Mouse (Mus musculus) kidney, embryonic 15.5 days (tissue): ENCODE measurements at regions not wholly inside any gene's neighbourhood (a gene's known extent, or its start where the extent isn't known, plus 50 kb on each side); places are given as distances from the start of the nearest gene placed in this dataset.

Experiments
- ATAC-seq: fragments of 200-750 bp; cut with Nextera tagmentation; replicated peaks from 2 replicates; pipeline ENCODE4 v1.8.0; 2017; ENCODE audit warnings: moderate TSS enrichment; ENCODE audit not compliant: low FRiP score
- H3K27ac ChIP-seq: fragments of 300-500 bp; sonication (generic); 2 replicates; pipeline ENCODE4 v1.5.1; 2015; ENCODE audit warnings: mild to moderate bottlenecking, inconsistent platforms
- H3K27me3 ChIP-seq: fragments of 300-500 bp; sonication (generic); 2 replicates; pipeline ENCODE4 v1.6.1; 2015; ENCODE audit warnings: inconsistent platforms
- H3K36me3 ChIP-seq: fragments of 300-500 bp; sonication (generic); 2 replicates; pipeline ENCODE4 v1.6.1; 2015; ENCODE audit warnings: inconsistent platforms
- H3K4me1 ChIP-seq: fragments of 300-500 bp; sonication (generic); 2 replicates; pipeline ENCODE4 v1.6.1; 2015; ENCODE audit warnings: inconsistent platforms
- H3K4me2 ChIP-seq: fragments of 300-500 bp; sonication (generic); 2 replicates; pipeline ENCODE4 v1.6.1; 2015; ENCODE audit warnings: moderate library complexity, mild to moderate bottlenecking, inconsistent platforms
- H3K4me3 ChIP-seq: fragments of 300-500 bp; sonication (generic); replicated peaks from 2 replicates; pipeline ENCODE4 v1.5.1; 2015; ENCODE audit warnings: mild to moderate bottlenecking, inconsistent platforms
- H3K9ac ChIP-seq: fragments of 300-500 bp; sonication (generic); 2 replicates; pipeline ENCODE4 v1.6.1; 2015; ENCODE audit warnings: mild to moderate bottlenecking, inconsistent platforms
- H3K9me3 ChIP-seq: fragments of 300-500 bp; sonication (generic); replicated peaks from 2 replicates; pipeline ENCODE4 v1.6.1; 2016; ENCODE audit warnings: inconsistent platforms
- WGBS: fragments of 180-500 bp; shearing (Covaris S2); methylation state at CpG from one replicate; pipeline ENCODE4 v1.1.7; 2015; ENCODE audit warnings: mixed read lengths; 5-methylcytosine and 5-hydroxymethylcytosine counted together

DNA sequence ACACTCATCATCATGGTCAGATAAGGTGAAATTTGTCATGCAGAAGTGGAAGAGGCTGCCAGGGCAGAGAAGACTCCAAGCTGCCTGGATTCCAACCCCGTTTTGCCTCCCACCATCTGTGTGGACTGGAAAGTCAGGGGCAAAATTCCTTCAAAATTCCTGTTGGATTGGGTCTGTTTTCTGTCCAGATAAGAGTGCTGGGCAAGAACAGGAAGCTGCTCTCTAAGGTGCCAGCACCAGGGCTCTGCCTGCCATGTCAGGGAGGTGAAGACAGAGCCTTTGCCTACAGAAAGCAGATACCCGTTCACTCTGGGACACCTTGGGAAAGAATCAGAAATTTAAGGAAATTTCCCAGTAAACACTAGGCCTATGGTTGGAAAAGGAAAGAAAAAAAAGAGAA, 112.5 kb upstream of the Sash1 start:
- 0 out of 2 replicates have a peak, but pooled peaks cover 4% of the 10 kb centered on the region for H3K4me1 ChIP-seq
- peak overlapping the region; percentile 7; the same call in 1 of the 2 replicates for H3K27ac ChIP-seq
- 56% methylated on average over 2 of the region's 2 CpGs for WGBS

DNA sequence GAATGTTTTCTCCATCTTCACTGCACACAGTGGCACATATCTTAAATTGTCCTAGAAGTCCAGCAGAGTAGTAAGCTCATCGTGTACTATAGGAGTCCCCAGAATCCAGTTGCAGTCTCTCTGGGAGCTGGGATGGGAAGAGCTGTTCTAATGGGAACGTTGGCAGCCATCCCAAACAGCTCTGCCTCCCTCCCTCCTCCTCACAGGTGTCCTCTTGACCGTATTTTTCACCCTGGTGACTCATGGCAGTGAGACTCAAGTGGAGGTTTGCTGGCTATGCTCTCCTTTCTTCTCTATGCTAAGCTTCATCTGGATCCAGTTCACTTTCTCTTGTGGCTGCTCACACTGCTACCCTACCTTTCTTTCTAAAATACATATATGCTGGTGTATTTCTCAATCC, 109.2 kb upstream of the Sash1 start:
- WGBS: 45% methylated on average over 3 of the region's 3 CpGs
- Histone ChIP-seq H3K4me3 (no peak overlapping the region), H3K9ac (no peak overlapping the region), H3K9me3 (no peaks in the 10 kb centered on the region), H3K36me3 (no peaks in the 10 kb centered on the region), H3K4me1 (0 out of 2 replicates have a peak, but pooled peaks cover 4% of the 10 kb centered on the region), H3K4me2 (no peak overlapping the region), H3K27me3 (no peaks in the 10 kb centered on the region), H3K27ac (no peak overlapping the region)
- no peak for ATAC-seq

More for the DNA sequence above, 112.5 kb upstream of the Sash1 start:
- Histone ChIP-seq H3K4me3 (no peak overlapping the region), H3K36me3 (no peaks in the 10 kb centered on the region), H3K27me3 (no peaks in the 10 kb centered on the region), H3K9me3 (no peaks in the 10 kb centered on the region), H3K9ac (no peak overlapping the region), H3K4me2 (no peak overlapping the region)
- no peak for ATAC-seq

DNA sequence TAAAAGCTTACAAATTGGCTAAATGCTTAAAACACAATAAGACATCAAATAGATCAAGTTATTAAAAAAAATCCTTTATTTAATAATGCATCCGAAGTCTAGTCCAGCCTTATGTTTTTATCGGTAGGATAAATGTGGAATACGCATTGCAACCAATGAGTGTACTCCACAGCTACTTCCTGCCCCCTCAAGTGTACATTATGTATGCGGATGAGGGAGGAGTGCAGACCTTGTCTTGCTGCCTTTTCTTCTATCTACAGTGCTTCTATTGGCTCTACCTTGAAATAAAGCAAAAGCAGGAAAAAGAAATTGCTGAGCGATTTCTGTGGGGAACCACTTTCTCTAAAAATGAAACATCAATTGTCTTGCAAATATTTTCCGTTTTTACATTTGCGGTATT, 100.5 kb upstream of the Sash1 start:
- Histone ChIP-seq H3K4me1 (no peaks in the 10 kb centered on the region), H3K9me3 (no peaks in the 10 kb centered on the region), H3K27me3 (no peaks in the 10 kb centered on the region), H3K27ac (no peak overlapping the region), H3K4me3 (no peak overlapping the region), H3K36me3 (no peaks in the 10 kb centered on the region), H3K4me2 (no peak overlapping the region), H3K9ac (no peak overlapping the region)
- ATAC-seq: no peak
- 89% methylated on average over 7 of the region's 7 CpGs for WGBS

DNA sequence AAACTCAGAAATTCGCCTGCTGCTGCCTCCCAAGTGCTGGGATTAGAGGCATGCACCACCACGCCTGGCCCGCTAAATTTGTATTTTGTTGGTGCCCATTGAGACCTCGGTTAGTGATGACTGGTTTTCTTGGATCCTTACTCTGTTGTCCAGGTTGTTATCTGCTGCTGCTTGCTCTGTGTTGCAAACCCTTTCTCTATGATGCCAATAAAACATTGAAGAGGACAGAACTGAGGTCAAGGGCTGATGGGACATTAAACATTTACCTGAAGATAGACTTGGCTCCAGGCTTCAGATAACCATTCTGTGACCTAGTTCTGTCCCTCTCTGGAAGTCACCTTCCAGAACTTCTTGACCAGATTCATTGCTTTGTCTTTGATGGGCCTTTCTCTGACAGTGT, 97.5 kb upstream of the Sash1 start:
- no peaks in the 10 kb centered on the region for H3K4me1 ChIP-seq
- no peak overlapping the region for H3K4me2 ChIP-seq
- H3K27ac ChIP-seq: no peak overlapping the region
- 85% methylated on average over 4 of the region's 4 CpGs for WGBS
- no peak overlapping the region for H3K4me3 ChIP-seq
- ATAC-seq: no peak
- H3K9me3 ChIP-seq: no peaks in the 10 kb centered on the region
- no peaks in the 10 kb centered on the region for H3K36me3 ChIP-seq
- no peak overlapping the region for H3K9ac ChIP-seq
- no peaks in the 10 kb centered on the region for H3K27me3 ChIP-seq

DNA sequence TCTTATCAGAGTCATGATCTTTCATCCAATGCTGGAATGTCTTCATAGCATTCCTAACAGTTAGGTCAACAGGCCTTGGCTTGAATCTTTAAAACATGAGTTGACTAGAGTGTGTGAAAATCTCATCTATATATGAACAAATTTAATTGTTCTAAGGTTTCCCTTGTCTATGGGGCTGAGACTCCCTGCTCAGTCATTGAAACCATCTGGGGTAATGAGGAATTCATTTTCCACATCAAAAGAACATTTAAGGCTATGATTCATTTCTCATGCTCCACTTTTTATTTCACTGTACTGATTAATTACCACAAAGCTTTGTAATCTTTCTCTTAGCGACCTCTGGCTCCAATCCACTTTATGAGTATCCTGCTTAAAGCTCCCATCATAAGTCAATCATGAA, 94.7 kb upstream of the Sash1 start:
- Histone ChIP-seq H3K9me3 (no peaks in the 10 kb centered on the region), H3K27me3 (no peaks in the 10 kb centered on the region), H3K4me3 (no peak overlapping the region), H3K27ac (no peak overlapping the region), H3K9ac (no peak overlapping the region), H3K4me1 (no peaks in the 10 kb centered on the region), H3K36me3 (no peaks in the 10 kb centered on the region), H3K4me2 (no peak overlapping the region)
- ATAC-seq: no peak
- WGBS: 59% methylated on average over 1 of the region's 1 CpGs

DNA sequence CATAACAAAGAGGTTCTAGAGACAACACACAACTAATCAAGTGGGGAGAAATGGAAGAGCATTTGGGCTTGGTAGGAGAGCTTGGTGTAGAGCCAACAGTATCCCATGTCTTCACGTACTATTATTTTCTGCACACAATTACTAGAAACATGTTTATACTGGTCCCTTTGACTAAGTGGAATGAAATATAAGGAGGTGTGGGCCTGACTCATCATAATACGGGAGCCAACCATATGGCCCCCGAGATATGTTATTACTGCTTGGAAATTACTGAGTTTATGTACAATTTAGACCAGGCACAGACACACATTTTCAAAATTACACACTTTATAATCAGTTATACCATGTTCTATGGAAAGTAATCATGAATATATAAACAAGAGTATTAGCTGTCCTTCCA, 92.7 kb upstream of the Sash1 start:
- H3K27ac ChIP-seq: no peak overlapping the region
- no peaks in the 10 kb centered on the region for H3K27me3 ChIP-seq
- no peaks in the 10 kb centered on the region for H3K4me1 ChIP-seq
- no peak overlapping the region for H3K4me2 ChIP-seq
- no peak overlapping the region for H3K9ac ChIP-seq
- no peak overlapping the region for H3K4me3 ChIP-seq
- WGBS: 90% methylated on average over 3 of the region's 3 CpGs
- no peaks in the 10 kb centered on the region for H3K9me3 ChIP-seq
- no peak for ATAC-seq
- no peaks in the 10 kb centered on the region for H3K36me3 ChIP-seq

DNA sequence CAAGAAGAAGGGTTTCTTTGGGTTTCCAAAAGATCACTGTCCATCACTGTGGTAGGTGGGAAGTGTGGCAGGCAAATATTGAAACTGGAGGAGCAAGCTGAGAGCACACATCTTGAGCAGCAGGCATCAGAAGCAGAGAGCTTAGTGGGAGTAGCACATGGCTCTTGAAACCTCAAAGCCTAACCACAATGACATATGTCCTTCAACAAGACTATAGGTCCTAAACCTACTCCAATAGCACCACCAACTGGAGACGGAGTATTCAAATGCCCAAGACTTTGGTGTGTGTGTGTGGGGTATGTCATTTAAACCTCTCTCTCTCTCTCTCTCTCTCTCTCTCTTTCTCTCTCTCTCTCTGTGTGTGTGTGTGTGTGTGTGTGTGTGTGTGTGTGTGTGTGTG, 88.1 kb upstream of the Sash1 start:
- WGBS: 68% methylated on average over 1 of the region's 1 CpGs
- no peaks in the 10 kb centered on the region for H3K36me3 ChIP-seq
- peaks cover 11% of the 10 kb centered on the region for H3K4me1 ChIP-seq
- no peak overlapping the region for H3K4me2 ChIP-seq
- H3K4me3 ChIP-seq: no peak overlapping the region
- no peaks in the 10 kb centered on the region for H3K27me3 ChIP-seq
- ATAC-seq: no peak
- no peak overlapping the region for H3K9ac ChIP-seq
- H3K27ac ChIP-seq: no peak overlapping the region
- no peaks in the 10 kb centered on the region for H3K9me3 ChIP-seq

DNA sequence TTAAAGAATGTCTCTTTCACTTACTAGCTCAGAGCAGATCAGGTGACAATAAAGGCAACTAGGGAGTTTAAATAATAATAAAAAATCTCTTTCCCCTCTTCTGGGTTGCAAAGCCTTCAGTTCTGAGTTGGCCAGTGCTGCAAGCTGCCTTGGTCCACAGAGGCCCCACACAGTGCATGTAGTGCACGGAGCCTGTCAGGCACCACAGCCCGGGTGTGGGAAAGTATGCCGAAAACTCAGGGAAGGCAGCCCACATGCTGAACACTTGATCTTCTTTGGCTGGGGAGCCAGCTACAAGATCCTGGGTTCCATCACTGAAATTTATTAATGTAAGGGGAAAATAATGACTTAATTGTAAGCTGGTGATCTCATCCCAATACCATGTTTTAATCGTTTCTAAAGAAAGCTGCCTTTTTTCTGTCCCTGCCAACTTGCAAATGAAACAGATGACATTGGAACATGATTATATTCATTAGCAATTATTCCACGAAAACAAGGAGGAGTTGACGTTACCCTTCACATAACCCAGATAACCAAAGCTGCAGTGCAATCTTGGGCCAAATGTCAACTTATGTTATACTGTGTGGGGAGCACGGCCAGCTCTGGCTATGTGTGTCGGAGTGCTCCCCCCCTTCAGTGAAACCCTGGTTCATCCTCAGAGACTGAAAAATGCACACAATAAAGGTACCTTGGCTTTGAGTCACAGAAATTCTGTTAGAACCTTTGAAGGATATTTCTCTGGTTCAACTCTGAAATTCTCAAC, 87.1 kb upstream of the Sash1 start:
- H3K27ac ChIP-seq: no peak overlapping the region
- no peaks in the 10 kb centered on the region for H3K27me3 ChIP-seq
- H3K36me3 ChIP-seq: no peaks in the 10 kb centered on the region
- 57% methylated on average over 8 of the region's 8 CpGs for WGBS
- peaks cover 20% of the 10 kb centered on the region for H3K4me1 ChIP-seq
- H3K4me2 ChIP-seq: no peak overlapping the region
- no peak overlapping the region for H3K4me3 ChIP-seq
- ATAC-seq: no peak
- no peak overlapping the region for H3K9ac ChIP-seq
- no peaks in the 10 kb centered on the region for H3K9me3 ChIP-seq

DNA sequence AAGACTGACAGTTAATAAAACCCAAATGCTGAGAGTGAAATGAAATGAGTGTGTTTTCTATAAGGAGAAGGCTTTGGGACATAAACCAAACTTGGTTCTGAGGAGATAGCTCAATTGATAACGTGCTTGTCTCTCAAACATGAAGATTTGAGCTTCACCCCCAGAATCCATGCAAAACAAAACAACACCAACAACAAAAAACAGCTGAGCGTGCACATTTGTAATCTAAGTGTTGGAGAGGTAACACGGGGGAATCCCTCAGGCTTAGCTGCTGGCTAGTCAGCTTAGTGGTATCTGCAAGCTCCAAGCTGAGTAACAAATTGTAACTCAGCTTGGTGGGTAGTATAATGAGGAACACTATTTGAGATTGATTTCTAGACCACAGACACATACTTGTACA, 84.9 kb upstream of the Sash1 start:
- ATAC-seq: no peak
- no peak overlapping the region for H3K4me2 ChIP-seq
- no peak overlapping the region for H3K27ac ChIP-seq
- peaks cover 26% of the 10 kb centered on the region for H3K4me1 ChIP-seq
- no peak overlapping the region for H3K4me3 ChIP-seq
- no peaks in the 10 kb centered on the region for H3K36me3 ChIP-seq
- no peaks in the 10 kb centered on the region for H3K27me3 ChIP-seq
- no peaks in the 10 kb centered on the region for H3K9me3 ChIP-seq
- WGBS: 64% methylated on average over 3 of the region's 3 CpGs
- no peak overlapping the region for H3K9ac ChIP-seq

DNA sequence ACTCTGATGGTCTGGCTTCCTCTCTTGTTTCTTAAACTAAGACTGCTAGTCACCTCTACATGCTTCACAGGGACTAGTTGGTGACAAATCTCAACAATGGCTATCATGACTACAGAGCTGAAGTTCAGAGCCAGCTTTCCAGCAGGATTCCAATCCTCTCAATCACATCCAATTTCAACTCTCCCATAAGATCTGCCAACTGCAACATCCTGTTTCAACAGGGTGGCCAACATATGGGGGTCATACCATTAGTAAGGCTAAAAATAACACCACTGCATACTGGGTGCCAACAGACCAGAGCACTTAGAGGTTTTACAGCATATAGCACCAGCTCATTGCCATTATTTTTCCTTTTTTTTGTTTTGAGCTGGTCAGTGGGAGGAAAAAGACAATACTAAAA, 83.7 kb upstream of the Sash1 start:
- H3K4me1 ChIP-seq: peaks cover 26% of the 10 kb centered on the region
- no peak for ATAC-seq
- no peak overlapping the region for H3K4me3 ChIP-seq
- no peaks in the 10 kb centered on the region for H3K27me3 ChIP-seq
- H3K4me2 ChIP-seq: no peak overlapping the region
- H3K9me3 ChIP-seq: no peaks in the 10 kb centered on the region
- H3K36me3 ChIP-seq: no peaks in the 10 kb centered on the region
- no peak overlapping the region for H3K9ac ChIP-seq
- peak overlapping the region; percentile 69; the same call in 1 of the 2 replicates for H3K27ac ChIP-seq

DNA sequence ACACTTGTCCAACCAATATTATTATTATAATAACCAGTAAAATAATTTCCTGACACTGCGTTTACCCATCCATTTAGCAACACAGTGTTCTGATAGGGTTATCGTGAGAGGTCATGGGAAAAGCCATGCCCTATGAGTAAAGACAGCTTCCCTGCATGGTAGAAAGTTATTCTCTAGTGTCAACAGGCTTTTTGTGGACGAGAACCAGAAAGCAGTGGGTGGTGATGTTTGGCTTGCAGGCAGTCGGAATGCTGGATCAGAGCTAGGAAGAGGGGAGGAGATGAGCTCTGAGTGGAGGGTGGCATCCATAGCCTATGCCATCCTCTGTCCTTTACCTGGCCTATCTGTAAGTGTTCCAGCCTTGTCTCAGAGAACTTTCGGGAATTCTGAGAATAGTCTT, 83.1 kb upstream of the Sash1 start:
- no peak overlapping the region for H3K4me3 ChIP-seq
- no peak for ATAC-seq
- H3K36me3 ChIP-seq: no peaks in the 10 kb centered on the region
- H3K27ac ChIP-seq: peak overlapping the region; percentile 69; the same call in 1 of the 2 replicates
- H3K9ac ChIP-seq: no peak overlapping the region
- peaks cover 26% of the 10 kb centered on the region for H3K4me1 ChIP-seq
- H3K9me3 ChIP-seq: no peaks in the 10 kb centered on the region
- 66% methylated on average over 5 of the region's 5 CpGs for WGBS
- H3K27me3 ChIP-seq: no peaks in the 10 kb centered on the region
- H3K4me2 ChIP-seq: no peak overlapping the region

DNA sequence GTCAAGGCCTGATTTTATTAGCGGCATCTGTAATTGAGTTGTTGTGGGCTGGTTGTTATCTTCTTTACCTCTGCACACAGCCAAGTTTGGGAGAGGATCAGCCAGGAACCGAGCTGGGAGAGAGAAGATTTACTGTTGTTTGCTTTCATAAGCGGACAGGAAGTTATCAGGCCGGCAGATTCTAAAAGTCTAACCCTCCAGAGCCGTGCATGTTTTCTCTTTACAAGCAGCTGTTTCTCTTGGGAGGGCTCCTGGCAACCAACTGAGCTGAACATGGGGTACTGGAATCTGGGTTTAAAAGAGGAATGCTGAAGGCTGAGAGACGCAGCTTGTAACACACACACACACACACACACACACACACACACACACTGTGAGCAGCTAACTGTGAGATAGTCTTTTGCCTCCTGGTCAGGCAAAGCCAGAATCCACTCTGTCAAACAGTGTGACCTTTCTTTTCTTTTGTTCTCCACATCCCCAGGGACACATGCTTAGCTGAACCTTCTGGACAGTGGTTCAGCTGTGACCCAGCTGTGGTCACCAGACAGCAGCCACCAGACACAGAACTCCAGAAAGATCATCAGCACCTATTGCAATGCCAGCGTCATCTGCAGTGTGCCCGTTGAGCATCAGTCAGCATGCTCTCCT, 82.5 kb upstream of the Sash1 start:
- no peak overlapping the region for H3K4me3 ChIP-seq
- peak; percentile 73 for ATAC-seq
- no peaks in the 10 kb centered on the region for H3K27me3 ChIP-seq
- 33% methylated on average over 8 of the region's 8 CpGs for WGBS
- peaks cover 26% of the 10 kb centered on the region for H3K4me1 ChIP-seq
- no peaks in the 10 kb centered on the region for H3K9me3 ChIP-seq
- H3K4me2 ChIP-seq: no peak overlapping the region
- peak overlapping the region; percentile 69 for H3K27ac ChIP-seq
- H3K9ac ChIP-seq: no peak overlapping the region
- no peaks in the 10 kb centered on the region for H3K36me3 ChIP-seq

DNA sequence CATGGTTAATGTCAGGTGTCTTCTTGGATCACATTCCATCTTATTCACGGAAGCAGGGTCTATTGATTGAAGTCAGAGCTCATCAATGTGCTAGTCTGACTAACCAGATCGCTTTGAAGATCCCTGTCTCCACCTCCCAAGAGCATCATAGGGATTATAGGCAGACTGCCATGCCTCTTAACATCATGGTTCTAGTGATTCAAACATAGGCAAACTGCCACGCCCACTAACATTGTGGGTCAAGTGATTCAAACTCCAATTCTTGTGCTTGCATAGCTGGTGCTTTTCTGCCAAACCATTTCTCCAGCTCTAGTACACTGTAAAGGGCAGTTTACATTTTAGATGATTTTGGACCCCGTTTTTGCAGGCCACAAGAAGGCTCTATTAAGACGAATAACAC, 77.1 kb upstream of the Sash1 start:
- Histone ChIP-seq H3K27me3 (no peaks in the 10 kb centered on the region), H3K4me1 (peaks cover 5% of the 10 kb centered on the region), H3K4me2 (no peak overlapping the region), H3K9ac (no peak overlapping the region), H3K4me3 (no peak overlapping the region), H3K9me3 (no peaks in the 10 kb centered on the region), H3K27ac (no peak overlapping the region), H3K36me3 (no peaks in the 10 kb centered on the region)
- ATAC-seq: no peak
- 82% methylated on average over 5 of the region's 5 CpGs for WGBS
